Mouse (Mus musculus): ENCODE measurements around the gene Fbn1. TPM values are rescaled to one million over a fixed set of nuclear protein-coding genes. Genes with fewer than 3 reads are reported as not detected.

The Fbn1 gene
- polyA plus RNA-seq, 1 experiment, result 3.5 TPM

DNA sequence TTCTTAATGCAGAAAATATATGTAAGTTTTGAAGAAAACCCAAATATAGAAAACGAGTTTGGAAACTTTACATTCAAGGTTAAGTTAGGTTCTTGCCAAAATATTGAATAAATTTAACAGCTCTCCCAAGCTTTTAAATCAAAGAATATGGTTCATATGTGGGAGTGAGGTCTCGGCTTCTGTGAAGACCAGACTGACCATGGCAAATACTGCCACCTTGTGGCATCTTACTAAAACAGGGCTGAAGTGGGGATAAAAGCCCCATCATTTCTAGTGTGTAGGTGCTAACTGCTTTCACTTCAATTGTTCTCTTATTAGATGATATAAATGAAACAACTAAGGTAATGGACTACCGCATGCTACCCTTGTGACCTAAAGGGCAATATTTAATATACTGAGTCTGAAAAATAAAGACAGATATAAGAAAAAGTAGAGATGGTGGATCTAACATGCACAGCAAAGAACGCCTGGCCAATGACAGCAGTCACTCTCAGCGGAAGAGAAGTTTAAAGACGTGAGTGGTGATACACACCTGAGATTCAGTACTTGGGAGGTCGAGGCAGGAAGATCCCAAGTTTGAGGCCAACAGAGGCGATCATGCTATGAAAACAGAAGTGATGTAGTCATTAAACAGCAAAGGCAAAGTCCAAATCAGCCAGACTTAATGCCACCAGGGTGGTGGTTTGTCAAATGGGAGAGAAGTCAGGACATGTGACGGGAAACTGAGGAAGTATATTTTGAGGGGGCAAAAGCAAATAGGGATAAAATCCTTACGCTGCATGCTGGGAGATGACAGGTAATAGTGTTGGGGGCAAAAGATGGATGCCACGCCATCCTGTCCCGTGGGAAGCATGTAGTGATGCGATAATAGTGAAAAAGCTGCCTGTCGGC is 248.3 kb downstream of the Fbn1 start:
- Histone ChIP-seq H3K27ac (ENCODE audit: control insufficient read depth, insufficient read depth, low read depth, low read length, poor library complexity) (no peak overlapping the region), H3K4me1 (ENCODE audit: control insufficient read depth, insufficient read depth, low read length) (no peaks in the 10 kb centered on the region), H3K4me3 (replicated peaks; ENCODE audit: control insufficient read depth, low read depth, low read length) (no peak overlapping the region)
- 82% methylated on average over 14 of the region's 14 CpGs for WGBS
- TF ChIP-seq CTCF (IDR thresholded peaks at IDR 0.05; ENCODE audit: control insufficient read depth, insufficient read depth, low read length), result peak; percentile 19; the same call in 1 of the 2 replicates
- no peak for TF ChIP-seq POLR2A (IDR thresholded peaks at IDR 0.05; ENCODE audit: borderline replicate concordance, control insufficient read depth, low read depth, low read length)

DNA sequence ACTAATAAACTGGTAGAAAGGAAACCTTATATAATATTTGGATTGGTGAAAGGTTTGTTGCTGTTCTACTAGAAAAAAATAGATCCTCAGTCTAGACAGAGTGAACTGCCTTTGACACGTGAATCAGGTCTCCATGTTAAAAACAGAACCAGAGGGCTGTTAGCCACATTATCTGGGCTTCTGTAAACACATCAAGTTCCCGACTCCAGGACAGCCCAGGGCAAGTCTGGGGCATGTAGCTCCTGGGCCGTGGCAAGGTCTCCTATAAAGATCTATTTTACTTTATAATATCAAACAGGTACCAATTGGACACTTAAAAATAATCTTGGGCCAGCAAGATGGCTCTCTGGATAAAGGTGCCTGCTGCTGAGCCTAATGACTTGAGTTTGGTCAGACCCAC is 251.9 kb downstream of the Fbn1 start:
- WGBS, result 77% methylated on average over 3 of the region's 3 CpGs
- no peak for TF ChIP-seq CTCF (IDR thresholded peaks at IDR 0.05; ENCODE audit: control insufficient read depth, insufficient read depth, low read length)
- no peak for TF ChIP-seq POLR2A (IDR thresholded peaks at IDR 0.05; ENCODE audit: borderline replicate concordance, control insufficient read depth, low read depth, low read length)
- no peak overlapping the region for H3K4me3 ChIP-seq (replicated peaks; ENCODE audit: control insufficient read depth, low read depth, low read length)
- H3K27ac ChIP-seq (ENCODE audit: control insufficient read depth, insufficient read depth, low read depth, low read length, poor library complexity), result no peak overlapping the region
- H3K4me1 ChIP-seq (ENCODE audit: control insufficient read depth, insufficient read depth, low read length), result no peaks in the 10 kb centered on the region

DNA sequence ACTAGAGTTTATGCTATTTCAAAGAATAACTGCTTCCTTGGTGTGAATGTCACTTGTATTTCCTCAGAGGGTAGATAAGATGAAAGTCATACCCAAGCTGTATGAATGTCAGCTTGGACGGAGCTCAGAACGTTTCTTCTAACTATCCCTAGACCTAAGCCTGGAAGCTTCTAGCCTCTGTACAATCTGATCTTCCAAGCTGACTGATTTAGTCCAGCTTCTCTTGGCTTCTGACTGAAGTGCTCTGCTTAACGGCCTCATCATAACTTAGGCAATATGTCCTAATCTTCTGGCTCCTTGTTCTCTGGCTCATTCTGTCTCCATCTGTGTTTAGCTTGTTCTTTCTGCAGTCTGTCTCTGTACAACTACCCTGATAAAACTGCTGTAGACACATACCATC is 253.2 kb downstream of the Fbn1 start:
- Histone ChIP-seq H3K27ac (ENCODE audit: control insufficient read depth, insufficient read depth, low read depth, low read length, poor library complexity) (no peak overlapping the region), H3K4me1 (ENCODE audit: control insufficient read depth, insufficient read depth, low read length) (no peaks in the 10 kb centered on the region), H3K4me3 (replicated peaks; ENCODE audit: control insufficient read depth, low read depth, low read length) (no peak overlapping the region)
- WGBS, result 83% methylated on average over 3 of the region's 3 CpGs
- TF ChIP-seq POLR2A (IDR thresholded peaks at IDR 0.05; ENCODE audit: borderline replicate concordance, control insufficient read depth, low read depth, low read length), result no peak
- no peak for TF ChIP-seq CTCF (IDR thresholded peaks at IDR 0.05; ENCODE audit: control insufficient read depth, insufficient read depth, low read length)

DNA sequence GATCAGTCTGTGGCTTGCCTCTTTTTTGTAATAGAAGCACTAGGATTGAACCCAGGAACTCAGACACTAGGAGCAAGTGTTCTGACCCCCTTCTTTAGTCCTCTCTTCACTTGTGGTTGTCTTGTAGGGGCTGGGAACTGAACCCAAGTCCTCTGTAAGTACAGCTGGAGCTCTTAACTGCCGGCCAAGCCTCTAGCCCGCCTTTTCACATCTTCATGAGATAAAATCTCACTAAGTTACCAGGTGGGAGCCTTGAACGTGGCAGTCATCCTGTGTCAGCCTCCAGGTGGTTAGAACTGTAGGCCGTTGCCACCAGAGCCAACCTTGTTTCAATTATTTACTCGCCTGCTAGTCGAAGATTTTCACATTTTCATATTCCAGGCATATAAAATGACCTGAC is 254.1 kb downstream of the Fbn1 start:
- no peaks in the 10 kb centered on the region for H3K4me1 ChIP-seq (ENCODE audit: control insufficient read depth, insufficient read depth, low read length)
- no peak for TF ChIP-seq CTCF (IDR thresholded peaks at IDR 0.05; ENCODE audit: control insufficient read depth, insufficient read depth, low read length)
- TF ChIP-seq POLR2A (IDR thresholded peaks at IDR 0.05; ENCODE audit: borderline replicate concordance, control insufficient read depth, low read depth, low read length), result no peak
- H3K27ac ChIP-seq (ENCODE audit: control insufficient read depth, insufficient read depth, low read depth, low read length, poor library complexity), result no peak overlapping the region
- WGBS, result 90% methylated on average over 6 of the region's 6 CpGs
- no peak overlapping the region for H3K4me3 ChIP-seq (replicated peaks; ENCODE audit: control insufficient read depth, low read depth, low read length)

DNA sequence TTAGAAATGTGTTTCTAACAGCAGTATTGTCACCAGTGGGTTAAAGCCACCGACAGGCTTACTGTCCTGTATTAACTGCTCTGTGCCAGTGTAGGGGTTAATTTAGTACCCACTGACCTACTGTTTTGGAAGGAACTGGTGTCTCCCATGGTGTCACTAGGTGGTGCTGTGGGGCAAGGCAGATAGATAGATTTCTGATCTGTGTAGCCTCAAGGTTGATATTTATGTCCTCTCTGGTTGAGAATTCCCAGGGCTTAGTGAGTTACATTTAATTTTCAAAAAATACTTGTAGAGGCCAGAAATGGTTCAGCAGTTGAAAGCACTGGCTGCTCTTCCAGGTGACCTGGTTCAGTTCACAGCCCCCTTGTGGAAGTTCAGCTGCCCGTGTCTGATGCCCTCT is 255.5 kb downstream of the Fbn1 start:
- TF ChIP-seq POLR2A (IDR thresholded peaks at IDR 0.05; ENCODE audit: borderline replicate concordance, control insufficient read depth, low read depth, low read length) (no peak), CTCF (IDR thresholded peaks at IDR 0.05; ENCODE audit: control insufficient read depth, insufficient read depth, low read length) (peak; percentile 36)
- H3K4me1 ChIP-seq (ENCODE audit: control insufficient read depth, insufficient read depth, low read length), result no peaks in the 10 kb centered on the region

DNA sequence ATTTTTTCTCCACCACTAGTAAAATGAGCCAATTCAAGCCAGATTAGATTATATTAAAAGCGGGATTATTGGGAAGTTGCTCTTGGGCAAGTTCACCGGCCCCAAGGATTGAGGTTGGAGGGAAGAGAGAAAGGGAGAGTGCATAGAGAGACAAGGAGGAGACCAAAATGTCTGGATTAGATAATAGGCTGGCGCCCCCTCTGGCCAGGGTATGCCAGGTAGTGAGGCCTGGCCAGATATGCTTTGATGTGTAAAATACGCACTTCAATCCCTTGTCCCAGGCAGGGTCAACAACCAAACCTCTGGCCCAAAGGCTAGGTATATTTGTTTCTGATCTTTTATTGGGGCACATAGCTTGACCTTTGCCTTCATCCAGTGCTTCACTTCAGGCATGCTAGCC is 256.0 kb downstream of the Fbn1 start:
- H3K4me3 ChIP-seq (replicated peaks; ENCODE audit: control insufficient read depth, low read depth, low read length), result no peak overlapping the region
- H3K4me1 ChIP-seq (ENCODE audit: control insufficient read depth, insufficient read depth, low read length), result no peaks in the 10 kb centered on the region
- H3K27ac ChIP-seq (ENCODE audit: control insufficient read depth, insufficient read depth, low read depth, low read length, poor library complexity), result no peak overlapping the region
- 85% methylated on average over 4 of the region's 4 CpGs for WGBS
- TF ChIP-seq CTCF (IDR thresholded peaks at IDR 0.05; ENCODE audit: control insufficient read depth, insufficient read depth, low read length) (peak; percentile 46), POLR2A (IDR thresholded peaks at IDR 0.05; ENCODE audit: borderline replicate concordance, control insufficient read depth, low read depth, low read length) (no peak)

More for the DNA sequence above, 255.5 kb downstream of the Fbn1 start:
- Histone ChIP-seq H3K4me3 (replicated peaks; ENCODE audit: control insufficient read depth, low read depth, low read length) (no peak overlapping the region), H3K27ac (ENCODE audit: control insufficient read depth, insufficient read depth, low read depth, low read length, poor library complexity) (no peak overlapping the region)
- 64% methylated on average over 2 of the region's 2 CpGs for WGBS

Other genes starting within 250 kb of the Fbn1 start
- gene Gm9913, start 2.9 kb downstream of the Fbn1 start, polyA plus RNA-seq (2011; ENCODE audit: insufficient read depth, insufficient read length, low replicate concordance, missing spikeins), result not detected in 2 replicates
- 9.6 and 12.9 TPM in 2 replicates for gene Cep152, start 117.1 kb upstream of the Fbn1 start, polyA plus RNA-seq (2011; ENCODE audit: insufficient read depth, insufficient read length, low replicate concordance, missing spikeins)
- gene Eid1, start 165.1 kb upstream of the Fbn1 start, polyA plus RNA-seq (2011; ENCODE audit: insufficient read depth, insufficient read length, low replicate concordance, missing spikeins), result 52.8 and 67.1 TPM in 2 replicates
- gene Shc4, start 216.2 kb upstream of the Fbn1 start, polyA plus RNA-seq (2011; ENCODE audit: insufficient read depth, insufficient read length, low replicate concordance, missing spikeins), result 0.34 TPM in 1 of 2 replicates, not detected in the other